Comparison of ENCODE assay signal across 9 mouse cellular contexts in genomic region chr3:153501333-153501877, GRCm38 (mm10).
DNase-seq lines count a peak whose midpoint lies in the region; ATAC-seq and TF ChIP-seq lines count a peak whose summit lies in the region.
"Had no signal": no experiment of that assay in that cellular context is flagged by ENCODE, and none has a peak within 500 bp of the region (broad histone marks: within the 10 kb centered on the region; RNA-seq: fewer than 3 reads in every experiment).

No protein-coding gene starts in this region.

- TF ChIP-seq CTCF in kidney, adult 2 months (conservative IDR thresholded peaks at IDR 0.05; ENCODE audit: insufficient read depth, insufficient read length, low read depth, low read length), result peak; percentile 60
- TF ChIP-seq CTCF in bone marrow, adult 2 months (IDR thresholded peaks at IDR 0.05; ENCODE audit: control insufficient read depth, insufficient read depth, low read length), result peak; percentile 64
- peak; percentile 58; the same call in 1 of the 2 replicates for TF ChIP-seq CTCF in olfactory bulb, adult 2 months (IDR thresholded peaks at IDR 0.05; ENCODE audit: insufficient read depth, low read depth, low read length)

- H3K27ac ChIP-seq in kidney, adult 2 months (ENCODE audit: insufficient read depth, low read depth, low read length), result no peak overlapping the region
- no peak overlapping the region for H3K27ac ChIP-seq in kidney, embryonic 16.5 days (ENCODE audit: low read length)
- no peak overlapping the region for H3K27ac ChIP-seq in bone marrow, adult 2 months (ENCODE audit: control insufficient read depth, insufficient read depth, low read depth, low read length, poor library complexity)
- no peak overlapping the region for H3K27ac ChIP-seq in embryonic facial prominence, embryonic 12.5 days
- no peak overlapping the region for H3K27ac ChIP-seq in limb, embryonic 10.5 days
- H3K27ac ChIP-seq in olfactory bulb, adult 2 months (ENCODE audit: insufficient read depth, low read depth, low read length), result no peak overlapping the region
- H3K27ac ChIP-seq: embryonic facial prominence, embryonic 13.5 days had no signal

- H3K4me2 ChIP-seq in kidney, embryonic 16.5 days (replicated peaks; ENCODE audit: low read depth, low read length), result no peak overlapping the region
- H3K4me2 ChIP-seq in embryonic facial prominence, embryonic 12.5 days (replicated peaks), result no peak overlapping the region
- H3K4me2 ChIP-seq: embryonic facial prominence, embryonic 13.5 days had no signal

- H3K4me3 ChIP-seq in kidney, adult 2 months (ENCODE audit: insufficient read depth, low read depth, low read length), result no peak overlapping the region
- no peak overlapping the region for H3K4me3 ChIP-seq in kidney, embryonic 16.5 days (ENCODE audit: low read length)
- no peak overlapping the region for H3K4me3 ChIP-seq in bone marrow, adult 2 months (replicated peaks; ENCODE audit: control insufficient read depth, low read depth, low read length)
- H3K4me3 ChIP-seq in embryonic facial prominence, embryonic 12.5 days, result no peak overlapping the region
- no peak overlapping the region for H3K4me3 ChIP-seq in limb, embryonic 10.5 days
- H3K4me3 ChIP-seq in olfactory bulb, adult 2 months (ENCODE audit: insufficient read depth, low read depth, low read length), result no peak overlapping the region
- H3K4me3 ChIP-seq: embryonic facial prominence, embryonic 13.5 days had no signal

- peak; percentile 51 for DNase-seq in kidney, adult 2 months
- DNase-seq in induced T-regulatory cell, adult 2 months (ENCODE audit: low read depth), result peak; percentile 71
- peak; percentile 74 for DNase-seq in limb, embryonic 10.5 days (ENCODE audit: low spot score)
- peak; percentile 58 for DNase-seq in thymus, postnatal 0 days (ENCODE audit: low spot score)

- no peaks in the 10 kb centered on the region for H3K27me3 ChIP-seq in kidney, adult 2 months (replicated peaks; ENCODE audit: control insufficient read depth, insufficient read depth, low read length)
- no peaks in the 10 kb centered on the region for H3K27me3 ChIP-seq in kidney, embryonic 16.5 days (ENCODE audit: insufficient read depth, low read length)
- H3K27me3 ChIP-seq in embryonic facial prominence, embryonic 12.5 days, result no peaks in the 10 kb centered on the region
- H3K27me3 ChIP-seq in limb, embryonic 10.5 days (ENCODE audit: low read depth, poor library complexity, severe bottlenecking), result no peaks in the 10 kb centered on the region
- H3K27me3 ChIP-seq: embryonic facial prominence, embryonic 13.5 days had no signal

- no peak for ATAC-seq in kidney, embryonic 16.5 days (ENCODE audit: low FRiP score, low TSS enrichment)
- peak; percentile 64; the same call in 1 of the 2 replicates for ATAC-seq in embryonic facial prominence, embryonic 12.5 days (ENCODE audit: insufficient number of reproducible peaks, insufficient read depth, low FRiP score, low TSS enrichment)

- H3K4me1 ChIP-seq in kidney, adult 2 months (ENCODE audit: control insufficient read depth, insufficient read depth, low read length), result no peaks in the 10 kb centered on the region
- H3K4me1 ChIP-seq in kidney, embryonic 16.5 days (ENCODE audit: insufficient read depth, low read length), result no peaks in the 10 kb centered on the region
- no peaks in the 10 kb centered on the region for H3K4me1 ChIP-seq in bone marrow, adult 2 months (ENCODE audit: control insufficient read depth, insufficient read depth, low read length)
- H3K4me1 ChIP-seq in embryonic facial prominence, embryonic 12.5 days, result no peaks in the 10 kb centered on the region
- H3K4me1 ChIP-seq in limb, embryonic 10.5 days, result no peaks in the 10 kb centered on the region
- no peaks in the 10 kb centered on the region for H3K4me1 ChIP-seq in olfactory bulb, adult 2 months (ENCODE audit: control insufficient read depth, insufficient read depth, low read length)
- H3K4me1 ChIP-seq: embryonic facial prominence, embryonic 13.5 days had no signal

- no peak for TF ChIP-seq POLR2A in kidney, adult 2 months (IDR thresholded peaks at IDR 0.05; ENCODE audit: low read depth, low read length)
- no peak for TF ChIP-seq POLR2A in bone marrow, adult 2 months (IDR thresholded peaks at IDR 0.05; ENCODE audit: borderline replicate concordance, control insufficient read depth, low read depth, low read length)
- no peak for TF ChIP-seq POLR2A in olfactory bulb, adult 2 months (IDR thresholded peaks at IDR 0.05; ENCODE audit: insufficient read depth, low read depth, low read length)

- H3K9me3 ChIP-seq in kidney, embryonic 16.5 days (ENCODE audit: low read length), result no peaks in the 10 kb centered on the region
- no peaks in the 10 kb centered on the region for H3K9me3 ChIP-seq in embryonic facial prominence, embryonic 12.5 days
- no peaks in the 10 kb centered on the region for H3K9me3 ChIP-seq in limb, embryonic 10.5 days (replicated peaks)
- H3K9me3 ChIP-seq: embryonic facial prominence, embryonic 13.5 days had no signal

- H3K9ac ChIP-seq in kidney, embryonic 16.5 days (replicated peaks; ENCODE audit: low read length), result no peak overlapping the region
- H3K9ac ChIP-seq in embryonic facial prominence, embryonic 12.5 days, result no peak overlapping the region
- H3K9ac ChIP-seq: embryonic facial prominence, embryonic 13.5 days had no signal

- 65% methylated on average over 3 of the region's 3 CpGs for WGBS in kidney, adult 2 months
- 57% methylated on average over 3 of the region's 3 CpGs for WGBS in kidney, embryonic 16.5 days
- WGBS in bone marrow, adult 2 months, result 66% methylated on average over 3 of the region's 3 CpGs
- 66% methylated on average over 3 of the region's 3 CpGs for WGBS in embryonic facial prominence, embryonic 12.5 days
- 63% methylated on average over 3 of the region's 3 CpGs for WGBS in limb, embryonic 10.5 days
- whole genome bisulfite sequencing in olfactory bulb, adult 2 months, result 65% methylated on average over 3 of the region's 3 CpGs

- no peaks in the 10 kb centered on the region for H3K36me3 ChIP-seq in kidney, adult 2 months (ENCODE audit: control insufficient read depth, insufficient read depth, low read length)
- no peaks in the 10 kb centered on the region for H3K36me3 ChIP-seq in kidney, embryonic 16.5 days (ENCODE audit: insufficient read depth, low read length)
- H3K36me3 ChIP-seq in embryonic facial prominence, embryonic 12.5 days, result peaks cover 2% of the 10 kb centered on the region; the same call in 1 of the 2 replicates
- peaks cover 3% of the 10 kb centered on the region; the same call in 1 of the 2 replicates for H3K36me3 ChIP-seq in limb, embryonic 10.5 days
